Mouse (Mus musculus): ENCODE results near the gene Il4i1.

The Il4i1 gene

DNA sequence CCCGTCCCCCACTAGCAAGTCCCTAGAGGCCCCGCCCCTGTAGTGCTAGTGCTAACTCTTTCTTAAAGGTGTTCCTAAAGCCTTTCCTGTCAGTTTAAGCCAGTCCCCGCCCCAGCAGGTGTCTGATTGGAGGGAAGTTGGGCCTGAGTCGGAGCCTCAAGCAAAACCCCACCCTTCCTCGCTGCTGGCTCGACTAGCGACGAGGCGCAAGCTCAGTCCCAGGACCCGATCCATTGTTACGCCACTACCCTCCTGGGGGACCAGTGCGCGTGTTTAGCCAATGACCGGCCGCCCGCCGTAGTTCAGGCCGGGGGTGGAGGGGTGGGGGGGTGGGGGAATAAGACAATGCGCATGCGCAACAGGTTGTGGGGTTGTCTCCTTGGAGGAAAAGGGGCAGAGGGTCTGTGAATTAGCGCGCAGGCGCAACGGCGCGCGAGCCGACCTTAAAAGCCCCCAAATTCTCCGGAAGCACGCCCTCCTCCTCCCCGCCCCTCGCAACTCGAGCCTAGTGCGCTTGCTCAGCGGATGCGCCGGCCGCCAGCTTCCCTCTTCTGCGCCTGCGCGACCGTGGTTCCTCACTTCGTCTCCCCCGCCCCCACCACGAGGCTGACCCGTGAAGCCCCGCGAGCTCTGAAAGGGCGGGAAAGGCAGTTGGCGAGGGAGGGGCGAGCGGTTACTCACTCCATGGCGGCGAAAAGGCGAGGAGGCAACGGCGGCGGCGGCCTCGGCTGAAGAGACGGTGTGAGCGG lies at the start of gene Il4i1, which contains the start of gene Nup62:
Gene Il4i1, plus strand, starts transcription at position 667 of the 749 bp plus-strand sequence.
Gene Nup62, plus strand, starts transcription at position 368 of the 749 bp plus-strand sequence.
- in situ Hi-C loops (cut with MboI, MseI) = no loop called here

DNA sequence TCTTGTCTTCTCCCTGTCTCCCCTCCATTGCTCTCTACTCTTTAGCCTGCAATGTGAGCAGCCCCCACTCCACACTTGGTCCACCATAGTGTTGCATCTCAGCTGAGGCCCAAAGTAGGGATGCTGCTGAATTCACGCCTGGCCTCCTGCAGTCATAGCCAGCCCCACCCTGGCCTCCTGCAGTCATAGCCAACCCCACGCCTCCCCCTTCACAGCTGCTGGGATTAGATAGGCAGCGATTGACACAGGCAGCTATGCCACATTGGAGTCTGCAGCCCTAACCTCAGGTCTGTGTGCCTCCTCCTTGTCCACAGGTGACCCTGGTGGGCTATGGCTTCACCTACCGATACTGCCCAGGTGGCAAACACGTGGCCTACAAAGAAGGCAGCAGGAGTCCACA lies 48.1 kb upstream of the Il4i1 start:
- in situ Hi-C loops (cut with MboI, MseI) = loop anchor here (5.0 kb wide), 1 partner anchor 39 kb away; no protein-coding TSS in a partner anchor

DNA sequence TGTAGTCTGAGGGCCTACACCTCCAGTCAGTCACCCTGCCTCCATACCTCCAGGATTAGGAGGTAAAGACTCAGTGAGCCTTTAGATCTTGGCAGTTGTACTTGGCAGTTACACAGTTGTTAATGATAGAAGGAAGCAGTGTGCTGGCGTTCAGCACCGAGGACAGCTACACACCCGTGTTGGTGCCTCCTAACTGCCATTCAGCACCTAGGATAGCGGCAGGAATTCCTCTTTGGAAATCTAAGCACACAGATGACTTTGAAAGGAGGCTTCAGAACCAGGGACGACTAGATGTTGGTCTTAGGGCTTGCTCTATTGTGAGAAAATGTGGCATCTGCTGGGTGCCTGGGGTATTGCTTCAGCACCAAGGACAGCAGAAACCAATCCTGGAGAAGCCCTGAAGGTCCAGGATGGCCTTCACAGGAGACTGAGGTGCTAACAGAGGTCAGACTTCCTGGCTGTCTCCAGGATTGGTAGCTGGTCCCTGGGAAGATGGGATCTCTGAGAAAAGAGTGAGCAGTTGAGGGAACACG lies 46.1 kb upstream of the Il4i1 start:
- in situ Hi-C loops (cut with MboI, MseI) = no loop called here

DNA sequence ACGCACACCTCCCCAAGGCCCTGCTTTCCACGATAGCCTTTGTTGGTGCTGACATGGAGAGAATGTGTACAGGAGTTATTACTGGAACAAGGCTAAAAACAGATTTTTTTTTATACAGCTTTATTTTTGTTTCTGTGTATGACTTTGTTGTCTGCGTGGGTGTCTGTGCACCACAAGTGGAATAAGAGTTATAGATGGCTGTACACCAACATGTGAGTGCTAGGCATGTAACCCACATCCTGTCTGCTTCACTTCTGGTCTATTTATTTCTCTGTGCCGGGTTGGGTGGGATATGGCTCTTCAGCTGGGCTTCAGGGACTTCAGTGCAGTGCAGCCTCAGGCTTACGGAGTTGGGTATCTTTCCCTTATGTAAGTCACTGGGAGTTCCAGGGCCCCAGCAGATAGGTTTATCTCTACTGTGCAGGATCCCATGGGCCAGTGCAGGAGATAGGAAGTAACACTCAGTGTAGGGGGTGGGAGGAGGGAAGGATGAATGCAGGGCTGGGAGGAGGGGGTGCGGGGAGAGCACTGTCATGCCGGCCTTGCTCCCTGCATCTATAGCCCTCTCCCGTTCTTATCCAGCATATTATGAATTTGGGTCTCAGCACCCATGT lies 43.5 kb upstream of the Il4i1 start:
- in situ Hi-C loops (cut with MboI, MseI) = no loop called here

DNA sequence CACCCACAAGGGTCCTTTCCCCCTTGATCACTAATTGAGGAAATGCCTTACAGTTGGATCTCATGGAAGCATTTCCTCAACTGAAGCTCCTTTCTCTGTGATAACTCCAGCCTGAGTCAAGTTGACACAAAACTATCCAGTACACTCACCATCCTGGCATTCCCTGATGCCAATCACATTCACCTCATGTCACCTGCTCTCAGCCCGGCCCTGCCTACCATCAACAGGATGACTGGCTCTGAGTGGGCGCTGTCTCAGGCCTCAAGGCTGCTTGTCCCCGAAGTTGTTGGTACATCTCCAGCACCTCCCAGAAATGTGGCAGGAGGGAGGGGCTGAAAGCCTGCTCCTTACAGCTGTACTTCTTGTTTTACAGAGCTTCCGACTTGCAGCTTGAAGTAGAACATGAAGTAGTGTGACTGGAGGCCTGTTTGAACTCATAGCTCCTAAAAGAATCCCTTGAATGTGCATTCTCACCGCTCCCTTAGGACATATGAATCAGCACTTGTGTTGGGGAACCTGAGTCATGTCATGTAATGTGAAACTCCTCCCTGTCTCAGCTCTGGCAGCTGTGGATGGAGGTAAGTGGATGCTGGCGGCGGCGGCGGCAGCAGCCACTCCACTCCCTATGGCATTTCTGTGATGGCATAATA lies 39.2 kb upstream of the Il4i1 start:
- in situ Hi-C loops (cut with MboI, MseI) = loop anchor here (25.0 kb wide), 1 partner anchor 1835 kb away; no protein-coding TSS in a partner anchor

DNA sequence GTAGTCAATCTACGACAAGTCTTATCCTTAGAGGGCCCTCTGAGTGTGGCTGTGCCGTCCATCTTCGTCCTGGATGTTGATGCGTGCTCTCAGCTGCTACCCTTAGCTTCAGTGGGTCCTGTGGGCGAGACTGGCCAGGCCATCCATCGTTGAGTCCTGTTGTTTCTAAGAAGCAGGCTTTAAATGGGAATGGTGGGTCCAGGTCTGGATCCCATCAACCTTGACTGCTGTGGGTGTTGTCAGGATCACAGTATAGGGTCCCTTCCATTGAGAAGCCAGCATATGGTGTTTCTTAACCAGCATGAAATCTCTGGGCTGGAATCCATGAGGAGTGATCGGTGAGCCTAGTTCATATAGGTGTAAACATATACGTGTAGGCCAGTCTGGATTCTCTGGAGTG lies 36.1 kb upstream of the Il4i1 start:
- in situ Hi-C loops (cut with MboI, MseI) = loop anchor here (25.0 kb wide), 1 partner anchor 1832 kb away; no protein-coding TSS in a partner anchor

DNA sequence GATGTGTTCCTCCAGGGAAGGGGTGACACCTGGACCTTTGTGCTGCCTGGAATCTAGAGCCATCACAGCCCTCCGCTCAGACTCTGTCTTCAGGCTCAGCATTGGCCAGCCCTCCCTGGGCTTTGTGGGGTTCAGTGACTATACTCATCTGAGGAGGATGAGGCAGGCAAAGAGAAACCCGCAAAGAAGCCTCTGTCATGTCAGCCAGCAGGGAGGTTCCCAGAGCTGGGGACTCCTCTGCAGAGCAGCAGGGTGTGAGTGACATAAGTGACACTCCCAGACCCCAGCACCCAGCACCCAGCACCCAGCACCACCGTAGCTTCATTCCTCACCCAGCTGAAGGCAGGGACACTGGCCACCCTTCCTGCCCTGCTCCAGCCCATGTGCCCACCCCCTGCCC lies 26.7 kb upstream of the Il4i1 start:
- in situ Hi-C loops (cut with MboI, MseI) = loop anchor here (25.0 kb wide), 1 partner anchor 1823 kb away; no protein-coding TSS in a partner anchor

DNA sequence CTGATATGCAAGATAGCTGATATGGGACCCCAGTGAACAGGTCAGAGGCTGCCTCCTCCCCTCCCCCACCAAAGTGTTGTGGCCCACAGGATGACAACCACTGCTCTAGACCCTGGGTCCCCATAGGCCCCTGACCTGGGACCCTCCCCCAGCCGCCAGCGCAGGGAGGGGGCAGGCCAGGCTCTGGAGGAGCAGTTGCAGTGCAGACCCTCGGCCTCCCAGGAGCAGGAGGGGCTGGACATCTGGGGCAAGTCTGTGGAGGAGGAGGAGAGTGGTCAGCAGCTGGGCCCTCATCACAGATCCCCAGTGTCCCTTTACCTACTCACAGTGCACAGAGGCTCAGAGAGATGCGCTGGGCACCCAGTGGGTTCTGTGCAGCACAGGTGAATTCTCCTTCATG lies 26.1 kb upstream of the Il4i1 start:
- in situ Hi-C loops (cut with MboI, MseI) = loop anchor here (5.0 to 25.0 kb wide), 3 partner anchors 685 to 1822 kb away; partner anchors contain the start of gene Klk1b21

DNA sequence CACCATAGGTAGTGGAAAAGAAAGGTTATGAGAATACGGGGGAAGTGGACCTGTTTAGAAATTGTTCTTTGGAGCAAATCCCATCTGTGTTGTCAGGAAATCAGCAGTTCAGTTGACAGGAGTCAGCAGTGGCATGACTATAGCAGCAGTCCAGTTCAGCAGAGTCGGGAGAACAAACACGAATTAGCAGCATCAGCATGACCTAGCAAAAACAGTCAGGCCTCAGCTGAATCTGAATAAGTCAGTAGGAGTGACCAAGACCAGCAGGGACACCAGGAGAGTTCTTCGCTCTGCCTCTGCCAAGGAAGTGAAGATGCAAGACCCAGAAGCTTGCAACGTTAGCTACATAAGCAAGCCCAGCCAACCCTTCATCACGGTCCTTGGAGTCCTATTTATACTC lies 23.4 kb upstream of the Il4i1 start:
- in situ Hi-C loops (cut with MboI, MseI) = loop anchor here (5.0 to 25.0 kb wide), 3 partner anchors 688 to 1820 kb away; partner anchors contain the start of gene Klk1b21

DNA sequence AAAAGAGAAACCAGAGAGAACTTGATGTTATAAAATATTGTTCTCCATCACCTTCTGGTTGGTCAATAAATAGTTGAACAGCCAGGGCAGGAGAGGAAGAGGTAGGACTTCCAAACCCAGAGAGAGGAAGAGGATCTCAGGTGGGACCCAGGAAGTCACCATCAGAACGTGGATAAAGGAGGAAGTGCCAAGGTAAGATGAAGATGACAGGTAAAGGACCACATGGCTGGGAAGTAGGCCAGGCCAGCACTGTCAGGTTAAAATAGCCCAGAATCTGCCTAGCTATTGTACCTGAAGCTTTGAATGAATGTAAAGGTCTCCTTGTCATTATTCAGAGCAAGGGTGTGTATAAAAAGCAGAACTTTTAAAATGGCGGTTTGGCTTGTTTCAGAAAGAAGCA lies 7.3 kb upstream of the Il4i1 start:
- in situ Hi-C loops (cut with MboI, MseI) = loop anchor here (5.0 kb wide), 1 partner anchor 42 kb away; no protein-coding TSS in a partner anchor

DNA sequence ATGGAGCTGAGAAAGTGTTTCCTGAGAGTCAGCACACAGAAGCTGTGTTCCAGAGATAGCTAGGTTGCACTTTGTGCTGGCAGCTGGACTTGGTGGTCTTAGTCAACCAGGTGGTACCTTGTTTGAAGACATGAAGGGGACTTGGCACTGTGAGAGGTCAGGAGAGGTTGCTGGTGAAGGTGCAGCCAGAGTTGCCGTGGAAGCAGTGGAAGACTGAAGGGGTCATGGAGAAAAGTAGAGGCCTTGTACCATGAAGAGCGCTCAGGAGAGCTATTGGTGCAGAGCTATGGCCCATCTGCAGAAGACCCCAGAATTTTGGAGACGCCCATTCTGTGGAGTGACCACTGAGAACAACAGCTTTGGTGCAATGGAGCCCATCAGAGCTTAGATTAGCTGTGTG lies 6.7 kb upstream of the Il4i1 start:
- in situ Hi-C loops (cut with MboI, MseI) = loop anchor here (5.0 kb wide), 1 partner anchor 42 kb away; no protein-coding TSS in a partner anchor

DNA sequence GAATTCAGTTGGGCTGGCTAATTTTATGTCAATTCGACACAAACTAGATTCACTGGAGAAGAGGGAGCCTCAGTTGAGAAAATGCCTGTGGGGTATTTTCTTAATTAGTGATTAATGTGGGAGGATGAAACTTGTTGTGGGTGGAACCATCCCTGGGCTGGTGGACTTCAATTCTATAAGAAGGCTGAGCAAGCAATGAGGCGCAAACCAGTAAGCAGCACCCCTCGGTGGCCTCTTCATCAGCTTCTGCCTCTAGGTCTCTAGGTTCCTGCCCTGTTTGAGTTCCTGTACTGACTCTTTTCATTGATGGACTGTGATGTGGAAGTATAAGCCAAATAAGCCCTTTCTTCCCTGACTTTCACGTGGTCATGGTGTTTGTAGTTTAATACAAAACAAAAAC lies 5.8 kb upstream of the Il4i1 start:
- in situ Hi-C loops (cut with MboI, MseI) = no loop called here

DNA sequence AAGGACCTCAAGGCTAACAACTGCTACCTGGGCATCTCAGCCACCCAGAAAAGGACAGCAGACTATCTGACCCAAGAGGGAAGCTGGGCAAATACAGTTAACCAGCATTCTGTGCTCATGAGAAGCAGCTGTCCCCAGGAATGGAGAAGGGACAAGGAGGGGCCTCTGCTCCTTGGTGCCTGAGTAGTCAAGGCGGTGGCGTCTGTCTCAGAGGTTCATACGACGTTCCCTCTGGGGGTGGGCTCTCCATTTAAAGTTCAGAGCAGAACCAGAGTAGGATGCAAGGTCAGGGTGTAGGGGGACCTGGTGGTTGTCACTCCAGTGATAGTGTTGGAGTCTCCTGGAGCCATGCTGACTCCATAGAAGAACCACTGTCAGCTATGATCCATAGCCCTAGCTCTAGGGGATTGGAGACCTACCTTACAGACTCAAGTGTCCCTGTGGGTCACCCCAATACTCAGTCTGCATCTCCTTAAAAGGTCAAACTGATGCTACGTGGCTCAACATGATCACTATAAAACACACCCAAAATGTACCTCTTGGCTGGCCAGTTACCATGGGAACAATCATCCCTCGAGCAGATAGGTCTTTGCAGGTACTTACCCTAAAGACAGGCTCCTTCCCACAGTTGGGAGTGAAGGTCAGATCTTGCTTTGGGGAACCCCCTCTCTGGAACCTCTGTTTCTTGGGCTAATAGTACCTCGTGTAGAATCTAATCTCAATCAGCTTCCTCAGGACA lies 5.2 kb upstream of the Il4i1 start:
- in situ Hi-C loops (cut with MboI, MseI) = no loop called here

DNA sequence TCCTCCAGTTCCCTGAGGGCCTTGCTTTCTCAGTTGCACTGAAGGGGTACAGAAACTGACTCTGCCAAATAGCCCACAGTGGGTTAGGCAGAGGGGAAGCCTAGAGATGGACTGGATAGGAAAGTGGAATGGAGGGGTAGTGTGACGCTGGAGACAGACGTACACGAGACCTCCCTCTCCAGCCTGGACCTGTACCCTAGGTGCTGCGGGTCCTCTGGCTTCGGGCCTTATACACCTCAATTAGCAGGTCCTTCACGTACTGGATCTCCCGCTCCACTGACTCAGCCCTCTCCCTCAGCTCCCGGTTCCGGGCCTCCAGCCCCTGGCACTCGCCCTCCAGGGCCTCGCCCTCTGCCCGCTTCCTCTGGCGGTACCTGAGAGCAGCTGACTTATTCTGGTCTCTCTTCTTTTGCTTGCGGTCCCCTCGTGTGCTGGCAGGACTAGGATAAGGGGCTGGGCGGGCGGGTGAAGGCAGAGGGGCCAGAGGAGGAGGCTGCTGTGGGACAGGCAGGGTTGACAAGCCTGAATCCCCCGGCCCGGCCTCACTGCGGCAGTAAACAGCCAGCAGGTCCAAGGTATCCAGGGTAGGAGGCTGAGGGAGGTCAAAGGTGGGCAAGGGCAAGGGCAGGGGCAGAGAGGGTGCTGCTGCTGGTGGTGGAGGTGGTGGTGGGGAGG lies 3.4 kb upstream of the Il4i1 start:
- in situ Hi-C loops (cut with MboI, MseI) = no loop called here

DNA sequence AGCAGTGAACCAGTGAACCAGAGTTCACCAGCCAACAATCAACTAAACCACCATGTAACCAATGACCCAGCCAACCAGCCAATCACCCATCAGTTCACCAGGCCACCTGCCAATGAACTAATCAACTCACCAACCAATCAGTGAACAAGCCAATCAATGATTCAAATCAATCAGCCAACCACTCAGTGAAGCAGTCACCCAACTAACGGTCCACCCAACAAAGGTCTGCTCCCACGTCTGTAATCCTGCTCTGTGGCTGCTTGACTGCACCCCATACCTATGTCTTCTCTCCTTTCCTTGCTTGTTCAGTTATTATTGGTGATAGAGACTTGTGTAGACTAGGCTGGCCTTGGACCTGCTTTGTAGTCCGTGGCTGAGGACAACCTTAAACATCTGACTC lies 2.2 kb upstream of the Il4i1 start:
- in situ Hi-C loops (cut with MboI, MseI) = no loop called here

DNA sequence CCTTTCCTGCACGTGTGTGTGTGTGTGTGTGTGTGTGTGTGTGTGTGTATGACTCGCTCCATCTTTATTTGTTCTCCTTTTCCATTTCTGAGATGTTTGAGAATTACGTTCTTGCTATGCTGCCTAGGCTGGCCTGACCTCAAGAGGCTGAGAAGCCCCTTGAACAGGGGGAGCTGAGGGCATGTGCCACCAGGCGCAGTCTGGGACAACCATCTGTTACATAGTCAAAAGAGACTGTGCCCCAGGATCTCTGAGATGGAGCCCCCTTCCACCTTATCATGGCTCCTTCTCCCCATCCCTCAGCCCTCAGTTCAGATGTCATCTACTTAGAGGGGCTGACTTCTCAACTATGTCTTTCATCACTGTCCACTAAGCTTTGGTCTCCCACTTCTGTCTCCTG lies 1.8 kb upstream of the Il4i1 start:
- in situ Hi-C loops (cut with MboI, MseI) = no loop called here

DNA sequence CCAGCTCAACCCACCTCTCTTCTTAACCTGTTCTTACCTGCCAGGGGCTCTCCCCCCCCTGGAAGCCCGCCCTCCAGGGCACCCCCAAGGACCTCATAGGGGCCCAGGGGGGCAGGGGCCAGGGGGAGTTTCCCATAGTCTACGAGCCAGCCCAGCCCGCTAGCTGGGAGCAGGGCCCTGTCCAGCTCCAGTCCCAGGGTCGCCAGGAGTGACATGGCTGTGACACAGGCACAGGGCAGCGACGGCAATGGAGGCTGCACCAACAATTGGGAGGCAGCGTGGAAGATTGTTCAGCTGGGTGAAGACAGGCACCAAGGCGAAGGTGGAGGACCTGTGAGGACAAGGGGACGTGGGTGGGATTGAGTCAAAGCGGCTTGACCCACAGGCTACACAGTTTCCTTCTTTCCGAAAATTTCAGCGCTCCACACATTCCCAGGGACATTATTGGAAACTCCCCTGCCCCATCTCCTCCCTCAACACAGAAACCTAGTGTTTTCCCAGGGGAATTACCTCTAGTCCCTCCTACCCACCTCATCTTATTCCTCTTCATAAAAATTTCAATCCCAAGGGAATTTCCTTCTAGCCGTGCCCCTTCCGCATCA lies 1.1 kb upstream of the Il4i1 start:
- in situ Hi-C loops (cut with MboI, MseI) = no loop called here

DNA sequence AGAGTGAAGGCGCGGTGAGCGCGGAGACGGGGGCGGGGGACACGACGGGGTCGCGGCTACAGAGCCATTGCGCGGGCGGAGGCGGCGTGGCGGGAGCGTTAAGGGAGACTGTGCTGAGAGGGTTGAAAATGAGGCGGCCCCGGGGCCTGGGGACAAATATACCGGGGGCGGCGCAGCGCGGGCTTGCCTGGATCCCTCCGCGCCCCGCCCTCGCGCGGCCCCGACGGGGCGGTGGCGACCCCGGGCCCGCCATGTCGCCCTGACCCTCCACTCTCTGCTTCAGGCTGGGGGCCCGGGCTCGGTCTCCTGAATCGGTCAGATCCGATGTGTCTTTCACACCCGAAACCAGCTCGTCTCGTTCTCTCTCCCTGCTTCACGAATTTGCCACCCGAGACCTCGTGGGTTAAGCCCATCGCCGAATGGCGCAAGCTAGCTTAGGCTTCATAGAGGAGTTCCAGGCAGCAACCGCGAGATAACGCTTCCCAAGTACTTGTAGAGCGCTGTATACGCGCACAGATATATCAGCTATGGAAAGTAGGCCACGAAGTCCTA lies 359 bp downstream of the Il4i1 start, which contains the start of gene Atf5:
Gene Atf5, minus strand, starts transcription at position 189 of the 552 bp plus-strand sequence.
- in situ Hi-C loops (cut with MboI, MseI) = no loop called here

DNA sequence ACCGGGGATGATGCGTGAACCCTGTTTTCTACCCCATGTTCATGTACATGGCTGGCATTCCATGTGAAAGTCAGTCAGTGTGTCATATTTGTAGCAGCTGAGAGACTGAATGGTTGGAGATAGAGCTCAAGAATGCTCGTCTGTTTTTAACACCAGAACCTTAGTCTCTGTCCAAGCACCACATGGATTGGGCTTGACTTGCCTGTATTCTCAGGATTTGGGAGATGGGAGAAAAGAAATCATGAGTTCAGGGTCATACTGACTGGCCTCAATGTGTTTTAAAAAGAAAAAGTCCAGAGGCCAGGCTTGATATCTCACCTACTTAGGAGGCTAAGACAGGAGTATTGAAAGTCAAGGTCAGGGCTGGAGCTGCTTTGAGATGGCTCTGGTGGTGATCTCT lies 1.3 kb downstream of the Il4i1 start:
- in situ Hi-C loops (cut with MboI, MseI) = no loop called here

DNA sequence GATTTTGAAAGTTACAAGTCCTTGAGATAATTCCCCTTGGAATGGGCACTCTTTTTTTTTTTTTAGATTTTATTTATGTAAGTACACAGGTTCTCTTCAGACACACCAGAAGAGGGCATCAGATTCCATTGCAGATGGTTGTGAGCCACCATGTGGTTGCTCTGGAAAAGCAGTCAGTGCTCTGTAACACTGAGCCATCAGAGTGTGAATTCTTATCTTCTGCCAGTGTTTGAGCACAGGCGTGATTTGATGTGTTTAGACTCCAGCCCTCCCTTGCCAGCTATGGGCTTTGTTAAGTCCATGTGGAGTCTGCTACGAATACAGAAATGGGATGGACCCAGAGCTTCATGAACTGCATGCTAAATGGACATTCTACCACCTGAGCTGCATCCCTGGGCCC lies 2.0 kb downstream of the Il4i1 start:
- in situ Hi-C loops (cut with MboI, MseI) = no loop called here

Data from T-helper 1 cell (primary cell).